Mouse (Mus musculus) kidney, adult 2 months (tissue): ENCODE data around the gene Tnpo2.

Source experiments
- CTCF ChIP-seq: fragments of 200-500 bp; conservative IDR thresholded peaks from 2 replicates; pipeline ENCODE4 v1.5.1; 2011; ENCODE audit warnings: low read depth, mild to moderate bottlenecking, control low read depth, low read length, moderate library complexity, mixed read lengths; ENCODE audit not compliant: insufficient read depth, insufficient read length
- POLR2A ChIP-seq: fragments of 200-500 bp; IDR thresholded peaks from one replicate; pipeline ENCODE4 v1.6.1; 2011; ENCODE audit warnings: low read depth, low read length, control low read depth

DNA sequence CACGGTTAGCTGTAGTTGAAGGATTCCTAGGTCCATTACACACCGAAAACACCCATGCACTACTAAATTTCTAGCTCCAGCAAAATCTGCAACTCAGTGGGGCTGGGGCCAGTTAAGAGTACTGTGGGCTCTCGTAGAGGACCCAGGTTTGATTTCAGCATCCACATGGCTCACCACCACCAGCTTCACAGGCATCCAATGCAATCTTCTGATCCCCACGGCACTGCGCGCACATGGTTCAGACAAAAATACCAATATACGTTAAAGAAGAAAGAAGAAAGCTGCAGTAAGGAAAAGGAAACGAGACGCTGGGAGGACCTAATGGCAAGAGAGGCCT lies 366 bp upstream of the Tnpo2 start:
- TF ChIP-seq CTCF (no peak), POLR2A (no peak)
